Mouse (Mus musculus) lung, embryonic 14.5 days (tissue): Measurements from ENCODE around the gene Myh3. TPM values are rescaled to one million over a fixed set of nuclear protein-coding genes. Genes with fewer than 3 reads are reported as not detected.
"Not testable (repeated sequence)": the region's sequence is repeated elsewhere in the genome, so short reads cannot be mapped to it uniquely, and the experiment has no call there.

Source experiments
- ATAC-seq: fragments of 200-750 bp; cut with Nextera tagmentation; 2 replicates; pipeline ENCODE4 v1.8.0; 2017; ENCODE audit warnings: mild to moderate bottlenecking, moderate TSS enrichment, moderate library complexity; ENCODE audit not compliant: insufficient read depth
- DNase-seq: peaks from one replicate; pipeline ENCODE4 v3.0.0-alpha.2; 2015
- H3K27ac ChIP-seq: fragments of 300-500 bp; sonication (generic); 2 replicates; pipeline ENCODE4 v1.5.1; 2014; ENCODE audit warnings: low read depth, mild to moderate bottlenecking, moderate library complexity
- H3K27me3 ChIP-seq: fragments of 300-500 bp; sonication (generic); 2 replicates; pipeline ENCODE4 v1.6.1; 2014; ENCODE audit warnings: low read length, control low read depth; ENCODE audit not compliant: insufficient read depth
- H3K36me3 ChIP-seq: fragments of 300-500 bp; sonication (generic); 2 replicates; pipeline ENCODE4 v1.6.1; 2014; ENCODE audit warnings: control low read depth; ENCODE audit not compliant: insufficient read depth
- H3K4me1 ChIP-seq: fragments of 300-500 bp; sonication (generic); 2 replicates; pipeline ENCODE4 v1.6.1; 2014; ENCODE audit warnings: antibody characterized with exemption, control low read depth; ENCODE audit not compliant: insufficient read depth
- H3K4me2 ChIP-seq: fragments of 300-500 bp; sonication (generic); 2 replicates; pipeline ENCODE4 v1.6.1; 2014; ENCODE audit warnings: mild to moderate bottlenecking
- H3K4me3 ChIP-seq: fragments of 300-500 bp; sonication (generic); 2 replicates; pipeline ENCODE4 v1.5.1; 2014; ENCODE audit warnings: low read depth, low read length
- H3K9ac ChIP-seq: fragments of 300-500 bp; sonication (generic); 2 replicates; pipeline ENCODE4 v1.6.1; 2014
- H3K9me3 ChIP-seq: fragments of 300-500 bp; sonication (generic); 2 replicates; pipeline ENCODE4 v1.6.1; 2016; ENCODE audit warnings: low read depth, low read length, control low read depth
- CTCF ChIP-seq: IDR thresholded peaks from 2 replicates; pipeline ENCODE4 v1.5.1; 2016; ENCODE audit warnings: antibody characterized with exemption, low read depth
- WGBS: fragments of 180-500 bp; shearing (Covaris S2); extraction: QIAGEN DNeasy Blood & Tissue Kit; methylation state at CpG from one replicate; pipeline ENCODE4 v1.1.7; 2014; 5-methylcytosine and 5-hydroxymethylcytosine counted together
- polyA plus RNA-seq: library from polyadenylated mRNA; unstranded; fragments of >200 nt; fragmentation: Nextera tagmentation; extraction: Ambion mirVana; gene quantifications from 2 replicates; pipeline ENCODE4 v1.2.1, GENCODE M21; 2014

Gene Myh3
- polyA plus RNA-seq, 1 experiment from 2014 or later = 0.17 TPM

DNA sequence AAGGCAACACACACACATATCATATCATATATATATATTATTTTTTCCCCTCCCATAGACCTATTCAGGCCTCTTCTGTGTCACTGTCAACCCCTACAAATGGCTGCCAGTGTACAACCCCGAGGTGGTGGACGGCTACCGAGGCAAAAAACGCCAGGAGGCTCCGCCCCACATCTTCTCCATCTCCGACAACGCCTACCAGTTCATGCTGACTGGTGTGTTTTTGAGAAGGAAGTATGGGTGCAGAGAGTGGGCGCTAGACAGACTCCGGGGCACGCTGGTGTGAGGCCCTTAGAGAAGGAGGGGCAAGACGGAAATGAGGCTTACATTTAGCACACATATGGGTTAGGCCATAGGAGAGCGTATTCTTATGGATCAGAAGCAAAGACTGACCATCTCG is 4.7 kb downstream of the Myh3 start:
- TF ChIP-seq CTCF = no peak
- no peak overlapping the region for H3K27ac ChIP-seq
- H3K9ac ChIP-seq = no peak overlapping the region
- ATAC-seq (no peak), DNase-seq (no peak)
- H3K4me3 ChIP-seq = no peak overlapping the region
- H3K9me3 ChIP-seq = no peaks in the 10 kb centered on the region
- H3K4me1 ChIP-seq = no peaks in the 10 kb centered on the region
- no peak overlapping the region for H3K4me2 ChIP-seq
- WGBS = 73% methylated on average over 13 of the region's 13 CpGs
- no peaks in the 10 kb centered on the region for H3K36me3 ChIP-seq
- peaks cover 15% of the 10 kb centered on the region; the same call in 1 of the 2 replicates for H3K27me3 ChIP-seq

- ATAC-seq = no peak
- Histone ChIP-seq H3K27ac (no peak overlapping the region), H3K36me3 (no peaks in the 10 kb centered on the region), H3K4me3 (no peak overlapping the region), H3K9me3 (no peaks in the 10 kb centered on the region), H3K27me3 (peaks cover 15% of the 10 kb centered on the region; the same call in 1 of the 2 replicates), H3K4me1 (no peaks in the 10 kb centered on the region), H3K9ac (no peak overlapping the region), H3K4me2 (no peak overlapping the region)
- no peak for TF ChIP-seq CTCF
- DNase-seq = no peak
- 67% methylated on average over 6 of the region's 6 CpGs for WGBS
These were observed 5.1 kb downstream of the Myh3 start for GRCm38 (mm10) chr11:67083239-67083638.

DNA sequence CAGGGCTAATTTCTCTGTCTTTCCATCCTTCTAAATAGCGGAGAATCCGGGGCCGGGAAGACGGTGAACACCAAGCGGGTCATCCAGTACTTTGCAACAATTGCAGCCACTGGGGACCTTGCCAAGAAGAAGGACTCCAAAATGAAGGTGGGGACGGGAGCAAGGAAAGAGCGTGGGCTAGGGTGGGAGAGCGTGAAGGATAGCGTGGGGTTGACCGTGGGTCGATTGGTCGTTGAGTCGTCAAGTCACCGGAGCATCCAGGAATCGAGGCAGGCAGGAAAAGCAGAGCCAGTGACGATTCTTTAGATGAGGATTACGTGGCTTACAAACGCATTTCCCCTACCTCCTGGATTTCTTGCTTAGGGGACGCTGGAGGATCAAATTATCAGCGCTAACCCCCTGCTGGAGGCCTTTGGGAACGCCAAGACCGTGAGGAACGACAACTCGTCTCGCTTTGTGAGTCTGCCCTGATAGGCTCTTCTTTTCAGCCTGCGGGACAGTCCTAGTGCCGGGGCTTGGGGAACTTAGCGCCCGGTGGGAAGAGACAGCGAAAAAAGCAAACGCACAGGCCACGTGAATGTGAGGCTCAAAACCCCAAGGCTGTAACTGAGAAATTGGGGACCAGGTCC is 5.7 kb downstream of the Myh3 start:
- Histone ChIP-seq H3K36me3 (no peaks in the 10 kb centered on the region), H3K27me3 (peaks cover 15% of the 10 kb centered on the region; the same call in 1 of the 2 replicates), H3K9me3 (no peaks in the 10 kb centered on the region), H3K9ac (no peak overlapping the region), H3K27ac (no peak overlapping the region), H3K4me1 (no peaks in the 10 kb centered on the region), H3K4me2 (no peak overlapping the region), H3K4me3 (no peak overlapping the region)
- ATAC-seq (no peak), DNase-seq (peak; percentile 18)
- TF ChIP-seq CTCF = peak; percentile 19
- 39% methylated on average over 32 of the region's 32 CpGs for WGBS

DNA sequence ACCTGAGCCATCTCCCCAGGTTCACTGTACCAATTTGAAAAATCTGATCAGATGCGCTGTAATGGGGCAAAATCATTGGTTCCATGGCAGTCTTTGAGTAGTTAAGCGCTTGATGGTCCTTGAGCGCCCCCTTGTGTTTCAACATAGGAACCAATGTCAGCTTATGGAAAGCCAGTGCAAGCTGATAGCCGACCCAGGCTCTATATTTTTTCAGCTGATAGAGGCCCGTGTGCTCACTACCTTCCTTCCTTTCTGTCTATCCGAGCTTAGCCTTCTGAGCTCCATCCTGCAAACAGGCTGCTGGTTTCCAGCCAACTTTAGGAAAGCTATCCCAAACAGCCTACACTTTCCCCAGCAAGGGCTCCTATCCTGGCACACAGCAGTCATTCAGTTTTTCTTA is 7.4 kb downstream of the Myh3 start:
- H3K27me3 ChIP-seq = peaks cover 15% of the 10 kb centered on the region; the same call in 1 of the 2 replicates
- H3K9ac ChIP-seq = no peak overlapping the region
- no peak overlapping the region for H3K4me2 ChIP-seq
- H3K36me3 ChIP-seq = no peaks in the 10 kb centered on the region
- no peak overlapping the region for H3K27ac ChIP-seq
- H3K4me1 ChIP-seq = no peaks in the 10 kb centered on the region
- TF ChIP-seq CTCF = peak; percentile 86
- DNase-seq = peak; percentile 90
- WGBS = 5% methylated on average over 6 of the region's 6 CpGs
- no peaks in the 10 kb centered on the region for H3K9me3 ChIP-seq
- no peak for ATAC-seq
- H3K4me3 ChIP-seq = no peak overlapping the region

- Histone ChIP-seq H3K9me3 (no peaks in the 10 kb centered on the region), H3K9ac (no peak overlapping the region), H3K4me3 (no peak overlapping the region), H3K4me1 (no peaks in the 10 kb centered on the region), H3K27ac (no peak overlapping the region), H3K36me3 (no peaks in the 10 kb centered on the region), H3K4me2 (no peak overlapping the region), H3K27me3 (peaks cover 15% of the 10 kb centered on the region; the same call in 1 of the 2 replicates)
- no peak for ATAC-seq
- DNase-seq = no peak
- no peak for TF ChIP-seq CTCF
- 49% methylated on average over 9 of the region's 9 CpGs for WGBS
These were observed 8.5 kb downstream of the Myh3 start for GRCm38 (mm10) chr11:67086467-67087164.

DNA sequence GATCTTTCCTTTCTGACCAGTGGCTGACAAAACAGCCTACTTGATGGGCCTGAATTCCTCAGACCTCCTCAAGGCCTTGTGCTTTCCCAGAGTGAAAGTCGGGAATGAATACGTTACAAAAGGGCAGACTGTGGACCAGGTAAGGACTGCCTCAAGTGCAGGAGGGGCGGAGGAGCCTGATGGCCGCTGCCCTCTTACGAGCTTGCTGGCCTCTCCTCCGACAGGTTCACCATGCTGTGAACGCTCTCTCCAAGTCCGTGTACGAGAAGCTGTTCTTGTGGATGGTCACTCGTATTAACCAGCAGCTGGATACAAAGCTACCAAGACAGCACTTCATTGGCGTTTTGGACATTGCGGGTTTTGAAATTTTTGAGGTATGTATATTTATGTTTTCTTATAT is 9.1 kb downstream of the Myh3 start:
- H3K27me3 ChIP-seq = peaks cover 15% of the 10 kb centered on the region; the same call in 1 of the 2 replicates
- no peaks in the 10 kb centered on the region for H3K9me3 ChIP-seq
- no peaks in the 10 kb centered on the region for H3K4me1 ChIP-seq
- no peak overlapping the region for H3K4me3 ChIP-seq
- H3K27ac ChIP-seq = no peak overlapping the region
- no peak overlapping the region for H3K4me2 ChIP-seq
- no peaks in the 10 kb centered on the region for H3K36me3 ChIP-seq
- no peak for TF ChIP-seq CTCF
- DNase-seq (no peak), ATAC-seq (no peak)
- 72% methylated on average over 12 of the region's 12 CpGs for WGBS
- H3K9ac ChIP-seq = no peak overlapping the region

GRCm38 (mm10) chr11:67092354-67092753 is 14.3 kb downstream of the Myh3 start:
- not testable (repeated sequence) for ATAC-seq

More at GRCm38 (mm10) chr11:67092354-67092753, 14.3 kb downstream of the Myh3 start:
- H3K4me1 ChIP-seq, H3K36me3 ChIP-seq, H3K27me3 ChIP-seq, H3K4me2 ChIP-seq, H3K4me3 ChIP-seq, H3K9ac ChIP-seq, H3K27ac ChIP-seq, H3K9me3 ChIP-seq, DNase-seq: not testable (repeated sequence)
- WGBS = 80% methylated on average over 12 of the region's 12 CpGs
